Mouse (Mus musculus): ENCODE results near the gene Mfap1b.
"Not testable (repeated sequence)": the region's sequence is repeated elsewhere in the genome, so short reads cannot be mapped to it uniquely, and the experiment has no call there.

GRCm38 (mm10) chr2:121501550-121501949, 27.7 kb upstream of the Mfap1b start:
- not testable (repeated sequence) for TF ChIP-seq JUND (IDR thresholded peaks at IDR 0.05; ENCODE audit: low read depth, low read length); MAX (IDR thresholded peaks at IDR 0.05; ENCODE audit: low read length); KAT2A (conservative IDR thresholded peaks at IDR 0.05; ENCODE audit: low read depth, low read length); NELFE (IDR thresholded peaks at IDR 0.05; ENCODE audit: low read depth, low read length); ZC3H11A (IDR thresholded peaks at IDR 0.05; ENCODE audit: low read depth, low read length); POLR2A (IDR thresholded peaks at IDR 0.05; ENCODE audit: control insufficient read depth in 1 of 2, insufficient read depth in 1 of 2, low read depth in 1 of 2, low read length in 2 of 2, poor library complexity in 1 of 2); UBTF (IDR thresholded peaks at IDR 0.05; ENCODE audit: borderline replicate concordance, insufficient read depth, low read depth, low read length)

Data from MEL (cell line).